Mouse (Mus musculus) right cerebral cortex, adult 18-20 months (tissue): ENCODE measurements around the gene Wdr44.
"Not testable (repeated sequence)": the region's sequence is repeated elsewhere in the genome, so short reads cannot be mapped to it uniquely, and the experiment has no call there.

ENCODE experiments used
- DNase-seq: peaks from one replicate; pipeline ENCODE4 v3.0.0; 2022; ENCODE audit warnings: mixed read lengths

Wdr44 gene

DNA sequence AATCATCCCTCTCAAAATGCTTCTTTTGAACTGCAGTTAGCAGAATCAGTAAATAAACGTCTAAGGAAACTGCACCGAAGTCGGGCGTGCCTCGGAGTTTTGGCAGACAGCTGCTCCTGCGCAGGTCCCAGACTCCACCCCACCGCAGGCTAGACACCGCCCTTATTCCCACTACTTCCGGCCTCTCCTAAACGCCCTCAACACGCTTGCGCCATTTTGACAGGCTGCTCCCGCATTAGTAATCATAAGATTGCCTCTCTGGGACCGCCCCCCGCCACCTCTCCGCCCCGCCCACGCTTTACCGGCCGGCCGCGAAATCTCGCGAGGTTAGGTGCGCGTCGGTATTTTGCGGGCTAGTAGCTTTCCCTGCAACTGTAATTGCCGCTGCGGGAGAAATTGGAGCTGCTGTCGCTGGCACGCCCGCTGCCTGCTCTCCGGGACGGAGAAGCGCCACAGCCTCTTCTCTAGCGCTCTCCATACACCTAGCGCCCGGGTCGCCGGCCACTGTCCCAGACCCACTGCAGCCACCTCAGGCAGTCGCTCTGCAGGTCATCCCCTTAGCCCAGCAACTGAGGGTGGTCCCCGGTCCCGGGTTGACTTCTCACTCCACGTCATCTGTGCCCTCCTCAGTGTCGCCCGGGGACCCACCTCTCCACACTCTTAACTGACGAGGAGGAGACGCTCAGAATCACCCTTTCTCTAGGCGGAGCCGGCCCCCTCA is at the start of gene Wdr44:
Gene Wdr44, plus strand, starts transcription at position 330 of the 721 bp plus-strand sequence.
- DNase-seq = peak; percentile 93

- no peak for DNase-seq
Observed at GRCm38 (mm10) chrX:23648371-23648770, 44.5 kb upstream of the Wdr44 start.

DNA sequence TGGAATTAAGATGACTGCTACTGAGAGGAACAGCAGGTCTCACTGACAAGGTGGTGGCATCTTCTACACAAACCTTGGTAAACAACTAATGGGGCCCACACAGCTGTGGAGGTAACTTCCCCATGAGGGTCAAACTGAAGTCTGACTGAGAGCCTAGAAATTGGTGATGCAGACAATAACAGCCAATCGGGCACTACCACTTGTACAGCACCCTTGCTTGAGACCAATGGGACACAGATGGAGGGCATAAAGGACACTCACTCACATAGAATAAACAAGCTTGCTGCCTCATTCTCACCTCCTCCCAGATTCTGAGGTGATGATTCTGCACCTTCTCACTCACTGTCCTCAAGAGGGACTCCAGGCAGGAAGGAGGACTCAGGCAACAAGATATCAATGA is 30.6 kb upstream of the Wdr44 start:
- DNase-seq = no peak

DNA sequence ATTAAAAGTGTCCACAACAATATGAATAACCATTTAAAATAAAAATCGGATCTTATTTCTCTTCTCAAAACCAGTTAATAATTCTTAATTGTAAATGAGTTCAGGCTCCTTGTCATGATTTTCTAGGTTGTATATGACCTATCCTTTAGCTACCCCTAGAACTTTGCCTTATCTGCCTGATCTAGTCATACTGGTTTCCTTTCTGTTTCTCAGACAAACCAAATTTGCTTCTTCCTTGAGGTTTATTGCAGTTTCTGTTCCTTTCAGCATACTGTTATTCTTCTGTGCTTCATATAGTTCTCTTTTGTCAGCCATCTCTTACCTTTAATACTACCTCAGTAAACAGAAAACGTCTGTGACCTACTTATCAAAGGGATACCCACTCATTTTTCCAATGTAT is 19.7 kb upstream of the Wdr44 start:
- no peak for DNase-seq

DNA sequence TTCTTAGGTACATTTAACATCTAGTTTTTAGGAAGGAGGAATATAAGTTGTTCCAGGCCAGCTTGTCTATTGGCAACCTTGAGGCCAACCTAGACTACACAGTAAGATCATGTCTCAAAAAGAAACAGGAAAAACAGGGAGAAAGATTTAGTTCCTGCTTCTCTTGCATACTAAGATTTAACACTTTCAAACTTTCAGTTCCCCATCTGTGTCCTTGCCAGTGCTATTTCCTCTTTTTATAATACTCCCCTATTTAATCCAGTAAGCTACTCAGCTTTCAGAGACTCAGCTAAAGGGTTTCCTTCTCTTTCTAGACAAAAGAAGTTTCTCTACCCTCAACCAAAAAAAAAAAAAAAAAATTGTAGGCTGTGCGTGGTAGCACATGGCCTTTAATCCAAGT is 17.4 kb upstream of the Wdr44 start:
- DNase-seq = no peak

DNA sequence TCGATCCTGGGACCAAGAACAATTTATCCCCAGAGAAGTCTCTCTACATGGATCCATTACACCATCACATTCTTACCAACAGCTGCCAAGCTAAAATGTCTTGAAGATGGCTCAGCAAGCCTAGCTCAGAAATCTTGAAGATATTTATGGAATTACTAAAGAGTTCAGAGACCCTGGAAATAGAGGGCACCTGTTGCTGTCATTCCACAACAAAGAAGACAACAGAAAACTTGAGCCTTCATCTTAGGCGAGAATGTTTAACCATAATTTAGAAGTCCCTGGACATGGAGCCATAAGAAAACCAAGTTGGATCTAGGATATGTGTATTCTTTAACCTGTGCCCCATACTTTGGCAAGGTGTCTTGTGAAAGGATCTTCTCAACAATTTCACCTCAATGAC is 16.3 kb upstream of the Wdr44 start:
- DNase-seq = no peak

DNA sequence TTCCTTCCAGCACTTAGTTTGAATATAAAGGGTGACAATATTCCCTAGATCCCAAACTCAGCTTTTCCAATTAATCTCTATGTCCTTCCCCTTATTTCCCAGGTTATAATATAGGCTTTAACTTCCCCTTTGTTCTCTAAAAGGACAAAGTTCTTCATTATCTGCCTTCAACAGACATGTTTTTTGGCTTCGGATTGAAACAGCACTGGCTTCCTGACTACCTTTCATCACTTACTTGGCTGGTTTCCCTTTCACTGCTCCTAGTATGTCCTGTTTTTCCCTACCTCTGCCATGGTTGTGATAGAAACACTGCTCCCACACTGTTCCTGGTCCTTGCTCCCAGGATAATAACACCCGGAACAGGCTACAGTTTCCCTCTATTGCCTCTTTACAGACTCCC is 15.3 kb upstream of the Wdr44 start:
- DNase-seq = no peak

DNA sequence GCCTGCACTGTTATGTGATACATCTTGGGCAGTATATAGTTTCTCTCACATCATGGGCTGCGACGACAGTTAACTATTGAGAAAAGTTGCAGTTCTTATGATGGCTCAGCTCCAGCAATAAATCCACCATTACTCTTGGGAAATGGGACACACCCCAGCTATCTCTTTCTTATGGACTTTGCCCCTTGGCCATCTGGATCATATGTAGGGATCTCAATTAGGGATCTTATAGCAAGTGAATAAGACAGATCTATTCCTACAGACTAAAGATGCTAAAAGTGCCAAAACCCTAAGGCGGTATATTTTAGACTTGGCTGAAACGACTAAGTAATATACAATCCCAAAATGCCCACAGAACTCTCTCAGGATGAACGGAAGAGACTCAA is 522 bp upstream of the Wdr44 start:
- no peak for DNase-seq

- peak; percentile 0 for DNase-seq
Observed at GRCm38 (mm10) chrX:23693443-23694400, 871 bp downstream of the Wdr44 start.

DNA sequence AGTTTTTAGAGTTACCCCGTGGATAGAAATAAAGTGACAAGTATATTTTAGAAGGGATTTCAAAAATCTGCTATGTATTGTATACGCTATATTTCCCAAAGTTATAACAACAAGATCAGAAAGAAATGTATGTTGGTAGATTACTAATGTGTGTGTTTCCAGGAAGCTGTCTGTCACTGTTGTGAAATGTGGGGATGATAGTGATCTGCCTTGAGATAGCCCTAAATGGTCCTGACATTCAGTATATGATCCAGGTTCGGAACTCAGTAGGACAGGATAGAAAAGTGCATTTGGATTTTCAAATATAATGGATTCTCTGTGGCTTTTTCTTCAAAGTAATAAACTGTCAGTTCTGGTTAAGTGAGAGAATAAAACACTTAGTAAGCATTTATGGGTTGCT is 1.7 kb downstream of the Wdr44 start:
- DNase-seq = no peak

DNA sequence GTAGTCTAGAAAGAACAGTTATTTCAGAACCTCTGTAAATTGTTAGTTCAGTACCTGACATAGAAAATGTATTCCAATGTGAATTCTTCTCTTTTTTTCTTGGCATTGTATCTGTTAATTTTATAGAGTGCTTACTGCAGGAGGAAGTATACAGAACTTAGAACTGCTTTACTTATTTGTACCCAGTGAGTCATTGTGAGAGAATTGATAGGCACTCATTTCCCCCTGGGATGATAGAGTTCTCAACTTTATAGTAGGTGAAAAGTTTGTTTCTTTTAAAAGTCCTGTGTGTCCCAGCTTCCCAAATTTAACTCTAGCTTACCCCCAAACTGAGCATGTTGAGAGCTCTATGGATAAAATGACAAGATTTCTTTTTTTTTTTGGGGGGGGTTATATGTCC is 2.3 kb downstream of the Wdr44 start:
- DNase-seq = no peak

GRCm38 (mm10) chrX:23697346-23697745 is 4.5 kb downstream of the Wdr44 start:
- no peak for DNase-seq

DNA sequence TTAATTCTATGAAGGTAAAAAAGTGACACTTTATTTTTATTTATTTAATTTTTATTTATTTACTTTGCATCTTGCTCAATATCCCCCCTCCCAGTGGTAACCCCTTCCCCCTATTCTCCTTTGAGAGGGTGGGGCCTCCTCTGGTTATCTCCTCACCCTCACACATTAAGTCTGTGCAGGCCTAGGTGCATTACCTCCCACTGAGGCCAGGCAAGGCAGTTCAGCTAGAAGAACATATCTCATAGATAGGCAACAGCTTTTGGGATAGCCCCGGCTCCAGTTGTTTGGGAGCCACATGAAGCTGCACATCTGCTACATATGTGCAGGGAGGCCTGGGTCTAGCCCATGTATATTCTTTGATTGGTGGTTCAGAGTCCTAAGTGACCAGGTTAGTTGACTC is 6.2 kb downstream of the Wdr44 start:
- no peak for DNase-seq

DNA sequence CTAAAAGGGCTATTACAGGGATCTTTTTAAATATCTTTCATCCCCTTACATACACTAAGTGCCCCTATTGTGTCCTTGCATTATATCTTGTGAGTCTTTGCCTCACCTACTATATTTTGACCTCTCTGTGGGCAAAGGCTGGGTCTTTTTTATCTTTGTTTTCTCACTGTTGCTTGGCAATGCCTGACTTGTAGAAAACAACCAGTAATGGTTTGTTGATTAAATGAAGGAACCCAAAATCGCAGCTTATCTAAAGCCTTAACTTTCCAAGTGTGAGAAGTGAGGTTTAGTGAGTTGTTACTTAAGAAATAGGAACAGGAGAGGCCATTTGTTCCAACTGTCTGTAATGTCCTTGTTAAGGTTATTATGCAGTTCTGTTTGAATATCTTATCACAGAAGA is 24.4 kb downstream of the Wdr44 start:
- no peak for DNase-seq

DNA sequence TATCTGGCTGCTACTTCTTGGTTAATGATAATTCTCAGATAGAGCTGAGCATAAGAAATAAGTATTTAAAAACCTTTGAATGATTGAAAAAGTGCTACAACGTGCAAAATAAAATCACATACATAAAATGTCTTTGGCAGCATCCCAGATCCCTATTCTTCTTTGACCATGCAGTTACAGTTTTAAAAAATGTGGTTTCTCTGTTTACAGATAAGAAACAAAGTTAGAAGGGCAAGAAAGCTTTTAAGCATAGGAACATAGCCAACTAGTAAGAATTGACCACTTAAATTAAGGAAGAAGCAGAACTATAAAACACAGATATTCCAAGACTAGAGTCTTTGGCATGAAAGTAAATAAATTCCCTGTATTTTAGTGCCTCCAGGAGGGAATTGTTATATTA is 34.6 kb downstream of the Wdr44 start:
- DNase-seq = no peak

DNA sequence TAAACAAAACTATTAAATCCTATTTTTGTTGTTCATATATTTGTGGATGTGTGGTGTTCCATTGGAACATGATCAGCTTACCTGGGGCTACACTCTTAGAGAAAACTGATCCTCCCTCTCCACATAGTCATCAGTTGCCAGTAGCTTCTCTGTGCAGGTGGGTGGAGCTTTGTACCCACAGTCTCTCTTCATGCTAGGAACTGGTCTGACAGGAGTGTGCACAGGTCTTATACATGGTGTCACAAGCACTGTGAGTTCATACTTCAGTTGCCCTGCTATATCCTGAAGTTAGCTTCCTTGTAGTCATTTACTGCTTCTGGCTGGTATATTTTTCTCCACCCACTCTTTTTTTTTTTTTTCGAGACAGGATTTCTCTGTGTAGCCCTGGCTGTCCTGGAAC is 61.8 kb downstream of the Wdr44 start:
- DNase-seq = no peak

GRCm38 (mm10) chrX:23767849-23768248 is 75.0 kb downstream of the Wdr44 start:
- no peak for DNase-seq

DNA sequence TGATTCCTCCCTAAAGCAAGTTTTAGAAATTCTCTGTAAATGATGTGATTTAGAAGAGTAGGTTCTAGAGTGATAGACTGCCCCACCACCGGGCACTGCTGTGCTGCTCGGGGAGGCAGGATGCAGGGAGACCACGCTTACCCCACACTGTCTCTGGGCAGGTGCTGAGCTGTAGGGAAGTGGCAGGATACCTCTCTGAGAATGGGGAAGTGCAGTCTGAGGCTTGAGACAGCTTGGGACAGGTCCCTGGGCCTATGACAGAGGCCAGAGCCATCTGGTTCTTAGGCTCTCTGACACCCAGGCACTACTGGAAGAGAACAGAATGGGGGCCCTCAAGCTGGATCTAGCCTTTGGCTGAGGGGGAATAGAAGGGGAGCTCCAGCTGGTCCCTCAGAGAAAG is 114.3 kb downstream of the Wdr44 start:
- DNase-seq = no peak

DNA sequence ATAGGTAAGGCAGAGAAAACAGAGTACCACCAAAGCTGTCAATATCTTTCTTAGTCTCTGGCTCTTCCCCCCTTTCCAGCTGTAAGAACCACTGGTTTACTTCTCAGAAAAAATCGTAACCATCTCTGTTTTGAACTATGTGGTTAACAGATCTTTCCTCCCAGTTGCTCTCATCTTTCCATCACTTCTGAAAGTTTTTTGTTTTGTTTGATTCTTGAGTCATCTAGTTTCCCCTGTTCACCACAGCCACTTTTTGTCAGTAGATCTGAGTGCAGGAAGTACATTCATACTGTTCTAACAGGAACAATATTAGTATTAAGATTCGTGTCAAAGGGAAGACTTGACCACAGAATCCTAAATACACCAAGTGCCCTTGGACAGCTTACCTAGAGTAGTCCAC is 117.5 kb downstream of the Wdr44 start:
- DNase-seq = no peak

- not testable (repeated sequence) for DNase-seq
Observed at GRCm38 (mm10) chrX:23813287-23813686, 120.4 kb downstream of the Wdr44 start.

DNA sequence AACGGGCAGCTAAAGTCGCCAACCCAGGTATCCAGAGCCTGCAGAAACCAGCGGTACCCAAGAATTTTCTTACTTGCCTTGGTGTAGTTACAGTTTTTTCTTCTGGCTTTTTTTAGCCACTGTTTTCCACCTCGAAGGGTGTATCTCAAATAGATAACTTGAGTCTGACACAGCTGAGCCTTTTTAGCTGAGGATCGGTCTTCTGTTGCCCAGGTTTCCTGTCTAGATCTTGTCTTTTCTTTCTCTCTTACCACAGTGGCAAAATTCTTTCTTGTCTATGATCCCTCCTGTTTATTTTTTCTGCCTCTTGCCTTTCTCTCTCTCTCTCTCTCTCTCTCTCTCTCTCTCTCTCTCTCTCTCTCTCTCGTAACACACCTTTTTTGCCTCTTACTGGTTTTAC is 130.0 kb downstream of the Wdr44 start:
- not testable (repeated sequence) for DNase-seq

GRCm38 (mm10) chrX:23823398-23824023 is 130.7 kb downstream of the Wdr44 start:
- no peak for DNase-seq

DNA sequence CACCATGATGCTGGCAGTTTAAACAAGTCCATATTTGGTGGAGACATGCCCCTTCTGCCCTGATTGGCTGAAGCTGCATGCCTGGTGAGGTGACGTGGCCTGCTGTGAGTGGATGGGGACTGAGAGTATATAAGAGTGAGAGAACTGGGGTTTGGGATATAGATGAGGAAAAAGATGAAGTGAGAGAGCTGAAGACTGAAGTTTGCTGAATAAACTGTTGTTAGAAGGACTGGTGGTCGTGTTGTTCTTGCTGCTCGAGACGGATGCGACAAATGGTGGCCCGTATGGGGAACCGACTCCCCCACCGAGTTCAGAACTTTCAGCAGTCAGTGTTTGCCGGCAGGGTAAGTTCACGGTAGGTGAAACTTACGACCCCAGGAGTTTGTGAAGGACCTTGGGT is 140.9 kb downstream of the Wdr44 start:
- DNase-seq = not testable (repeated sequence)

DNA sequence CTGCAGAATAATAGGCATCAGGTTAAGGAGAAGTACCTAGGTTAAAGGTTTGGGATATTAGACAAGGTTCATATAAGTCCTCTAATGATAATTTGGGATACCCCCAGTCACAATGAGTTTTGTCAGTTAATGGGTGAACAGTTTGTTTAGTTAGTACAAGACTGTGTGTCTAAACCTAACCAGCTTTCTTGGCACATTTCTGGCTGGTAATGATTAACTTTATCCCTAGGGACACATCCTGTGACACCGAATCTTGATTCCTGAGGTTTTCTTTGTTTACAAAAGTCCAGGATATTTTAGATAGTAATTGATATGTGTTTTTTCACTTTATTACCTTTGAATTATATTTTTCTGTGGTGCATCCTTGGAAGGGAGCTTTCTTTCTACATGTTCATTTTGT is 148.1 kb downstream of the Wdr44 start:
- DNase-seq = no peak
